Mouse (Mus musculus): ENCODE data around the gene Trpv6.

Trpv6 gene

DNA sequence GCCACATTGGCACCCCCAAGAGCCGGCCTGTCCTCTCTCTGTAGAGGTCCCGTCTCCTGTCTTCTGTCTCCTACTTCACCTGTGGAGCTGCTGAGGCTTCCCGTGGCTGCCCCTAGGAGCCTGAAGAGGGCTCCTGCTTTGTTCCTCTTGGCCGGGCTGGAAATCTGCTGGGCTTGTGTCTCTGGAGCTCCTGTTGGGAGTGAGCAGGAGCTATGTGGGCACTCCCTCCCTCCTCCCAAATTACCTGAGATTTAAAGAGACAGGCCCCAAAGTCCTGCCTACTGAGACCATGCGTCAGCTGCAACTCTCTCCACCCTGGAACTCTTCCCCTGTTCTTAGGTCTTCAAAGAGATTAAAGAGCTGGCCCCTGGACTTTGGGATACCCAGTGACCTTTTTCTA, at the start of gene Trpv6:
TSS of gene Trpv6 (minus strand) at position 228 of the 400 bp plus-strand sequence.
- DNase-seq (ENCODE audit: low read depth, low spot score): no peak

DNA sequence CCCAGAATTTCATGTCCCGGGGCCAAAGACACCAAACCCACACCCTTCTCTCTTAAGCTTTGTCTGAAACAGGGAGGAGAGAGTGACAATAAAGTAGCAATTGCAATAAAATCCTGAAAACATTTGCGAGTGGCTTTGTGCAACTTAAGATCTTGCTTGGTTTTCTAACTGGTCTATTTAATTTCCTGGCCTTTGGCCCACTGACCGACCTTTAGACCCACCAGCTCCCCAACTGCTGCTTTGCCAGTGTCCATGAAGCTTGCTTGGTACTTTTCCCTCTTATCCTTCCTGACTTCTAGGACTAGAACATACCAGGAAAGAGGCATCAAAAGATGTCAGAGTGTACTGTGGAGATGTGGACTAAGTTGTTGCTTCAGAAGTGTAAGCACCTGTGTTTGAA, 49.4 kb upstream of the Trpv6 start:
- no peak for DNase-seq (ENCODE audit: low read depth, low spot score)

DNA sequence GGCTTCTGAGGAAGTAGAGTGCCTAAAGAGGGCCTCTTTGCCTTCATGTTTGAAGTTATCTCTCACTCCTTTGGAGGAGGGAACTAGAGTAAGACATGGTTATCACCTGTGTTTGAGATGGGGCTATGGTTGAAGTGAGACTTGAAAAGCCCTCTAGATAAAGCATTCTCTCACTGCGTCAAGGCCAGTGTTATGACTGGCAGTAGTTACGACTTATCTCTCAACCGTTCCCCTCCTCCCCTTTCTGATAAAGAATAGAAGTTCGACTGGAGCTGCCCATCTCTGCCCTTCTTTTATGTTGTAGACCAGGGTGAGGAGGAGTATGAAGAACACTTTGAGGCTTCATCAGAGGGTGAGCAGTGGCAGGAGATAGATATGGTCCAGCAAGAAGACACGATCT, 48.7 kb upstream of the Trpv6 start:
- DNase-seq (ENCODE audit: low read depth, low spot score): no peak

DNA sequence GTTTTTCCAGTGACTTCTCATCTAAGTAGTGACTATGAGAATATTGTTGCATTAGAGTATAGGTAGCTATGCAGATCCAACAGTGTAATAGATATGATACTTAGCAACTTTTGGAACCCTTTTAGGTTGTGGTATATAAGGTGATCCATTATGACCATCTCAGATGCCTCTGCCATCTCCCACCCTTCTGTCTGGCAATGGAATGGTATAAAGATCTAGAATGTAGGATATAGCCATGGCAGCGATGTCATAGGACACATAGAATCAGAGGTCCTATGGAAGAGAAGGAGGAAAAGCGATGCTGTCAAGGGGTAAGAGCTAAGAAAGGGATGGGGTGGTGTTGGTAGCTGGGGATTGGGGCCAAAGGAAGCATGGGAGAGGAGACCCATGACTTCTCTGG, 47.9 kb upstream of the Trpv6 start, which contains the start of gene Llcfc1:
TSS of gene Llcfc1 (plus strand) at position 301 of the 400 bp plus-strand sequence.
- DNase-seq (ENCODE audit: low read depth, low spot score): no peak

GRCm38 (mm10) chr6:41681656-41682055, 45.5 kb upstream of the Trpv6 start:
- DNase-seq (ENCODE audit: low read depth, low spot score): no peak

- no peak for DNase-seq (ENCODE audit: low read depth, low spot score)
These were observed 44.5 kb upstream of the Trpv6 start, which contains the start of gene Trpv5 for GRCm38 (mm10) chr6:41680669-41681068. TSS of gene Trpv5 (minus strand) at chr6:41680769.

- no peak for DNase-seq (ENCODE audit: low read depth, low spot score)
These were observed 40.3 kb upstream of the Trpv6 start for GRCm38 (mm10) chr6:41676530-41676929.

- peak; percentile 8 for DNase-seq (ENCODE audit: low read depth, low spot score)
These were observed 26.1 kb upstream of the Trpv6 start for GRCm38 (mm10) chr6:41662320-41662719.

- no peak for DNase-seq (ENCODE audit: low read depth, low spot score)
These were observed 22.3 kb upstream of the Trpv6 start for GRCm38 (mm10) chr6:41658487-41658886.

DNA sequence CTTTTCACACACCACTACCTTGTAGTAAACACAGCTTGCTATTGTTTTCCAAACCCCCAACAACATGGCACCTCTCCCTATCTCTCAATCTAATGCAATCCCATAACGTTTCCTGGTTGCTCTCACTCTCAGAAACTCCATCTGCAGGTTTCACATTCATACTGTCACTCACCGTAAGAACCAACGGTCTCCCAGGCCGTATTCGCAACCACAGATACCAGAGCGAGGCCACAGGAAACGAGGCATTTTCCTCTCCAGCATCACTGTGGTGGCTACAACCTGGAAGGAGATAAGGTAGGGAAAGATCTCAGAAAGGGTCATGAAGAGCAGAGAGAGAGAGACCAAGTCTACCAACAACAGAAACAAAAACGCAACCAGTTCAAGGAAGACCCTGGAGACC, 18.4 kb upstream of the Trpv6 start:
- no peak for DNase-seq (ENCODE audit: low read depth, low spot score)

- DNase-seq (ENCODE audit: low read depth, low spot score): no peak
These were observed 17.0 kb upstream of the Trpv6 start for GRCm38 (mm10) chr6:41653173-41653572.

GRCm38 (mm10) chr6:41646672-41647071, 10.5 kb upstream of the Trpv6 start:
- DNase-seq (ENCODE audit: low read depth, low spot score): peak; percentile 60

- no peak for DNase-seq (ENCODE audit: low read depth, low spot score)
These were observed 10.0 kb upstream of the Trpv6 start for GRCm38 (mm10) chr6:41646220-41646619.

- DNase-seq (ENCODE audit: low read depth, low spot score): no peak
These were observed 7.0 kb upstream of the Trpv6 start for GRCm38 (mm10) chr6:41643227-41643626.

- DNase-seq (ENCODE audit: low read depth, low spot score): no peak
These were observed 6.6 kb upstream of the Trpv6 start for GRCm38 (mm10) chr6:41642765-41643164.

GRCm38 (mm10) chr6:41641173-41641866, 5.1 kb upstream of the Trpv6 start:
- no peak for DNase-seq (ENCODE audit: low read depth, low spot score)

DNA sequence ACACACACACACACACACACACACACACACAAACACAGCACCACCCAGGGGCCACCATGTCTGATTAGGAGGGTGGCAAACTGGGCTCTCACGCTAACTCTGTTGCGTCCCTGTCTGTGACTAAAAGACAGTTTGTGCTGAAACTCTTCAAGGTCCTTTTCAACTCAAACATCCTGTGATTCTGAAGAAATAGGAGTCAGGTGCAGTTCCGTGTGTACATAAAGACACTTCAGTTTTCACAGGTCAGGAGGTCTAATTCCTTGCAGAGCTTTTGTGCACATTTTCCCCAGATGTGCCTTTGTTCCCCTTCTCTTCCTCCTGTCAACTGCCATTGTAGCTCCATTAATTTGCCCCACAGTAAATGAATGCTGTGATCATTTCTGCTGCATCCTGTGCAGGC, 4.2 kb upstream of the Trpv6 start:
- no peak for DNase-seq (ENCODE audit: low read depth, low spot score)

DNA sequence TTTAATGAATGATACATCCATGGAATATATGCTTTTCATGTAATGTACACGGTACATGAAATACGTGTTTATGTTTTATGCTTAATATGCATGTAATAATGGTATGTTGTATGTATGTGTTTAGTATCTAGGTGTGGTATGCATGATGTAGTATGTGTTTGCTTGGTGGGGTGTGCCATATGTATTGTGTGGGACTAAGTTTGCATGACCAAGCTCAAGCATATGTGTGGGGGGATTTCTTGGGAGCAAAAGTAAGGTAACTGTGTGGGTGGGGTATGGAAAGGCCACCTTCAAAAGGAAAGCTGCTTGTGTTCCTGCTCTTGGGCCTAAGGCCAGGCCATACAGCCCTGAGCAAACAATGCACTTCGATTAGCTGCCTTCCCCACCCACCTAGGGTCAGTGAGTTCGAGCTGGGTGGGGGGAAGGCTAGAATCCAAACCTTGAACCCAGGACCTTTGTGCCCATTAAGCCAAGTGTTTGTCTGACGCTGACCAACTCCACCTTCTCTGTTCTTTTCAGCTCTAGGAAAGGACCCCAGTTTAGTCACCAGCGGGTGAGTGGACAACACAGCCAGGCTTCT, 1.8 kb upstream of the Trpv6 start:
- no peak for DNase-seq (ENCODE audit: low read depth, low spot score)

- no peak for DNase-seq (ENCODE audit: low read depth, low spot score)
These were observed 1.2 kb upstream of the Trpv6 start for GRCm38 (mm10) chr6:41637393-41637792.

GRCm38 (mm10) chr6:41635211-41635610, 994 bp downstream of the Trpv6 start:
- peak; percentile 39 for DNase-seq (ENCODE audit: low read depth, low spot score)

GRCm38 (mm10) chr6:41631549-41631948, 4.7 kb downstream of the Trpv6 start:
- DNase-seq (ENCODE audit: low read depth, low spot score): peak; percentile 72

DNA sequence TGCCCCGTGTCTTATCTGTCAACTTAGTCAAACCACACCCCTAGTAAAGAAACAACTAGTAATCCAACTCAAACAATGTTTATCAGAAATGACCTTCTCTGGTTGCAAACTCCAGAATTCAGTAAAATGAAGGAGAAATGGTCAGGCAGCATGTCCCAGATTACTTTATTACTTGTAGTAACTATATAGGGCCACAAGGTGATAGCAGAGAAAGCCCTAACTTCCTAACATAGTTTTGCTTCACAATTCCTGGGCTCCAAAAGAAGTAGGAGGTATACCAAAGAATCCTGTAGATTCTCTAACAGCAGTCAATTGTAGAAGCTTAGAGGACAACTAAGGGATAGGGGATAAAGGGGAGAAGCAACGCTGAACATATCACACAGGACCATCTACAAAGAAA, 5.4 kb downstream of the Trpv6 start:
- DNase-seq (ENCODE audit: low read depth, low spot score): no peak

GRCm38 (mm10) chr6:41628180-41628579, 8.0 kb downstream of the Trpv6 start:
- DNase-seq (ENCODE audit: low read depth, low spot score): no peak

All from brain, adult 2 months (tissue).